Mouse (Mus musculus) monocyte, adult 2 months (primary cell): ENCODE data around the gene Mus81.

Experiments
- DNase-seq, 2 experiments: peaks; one replicate each; pipeline ENCODE4 v3.0.0; 2022; ENCODE audit warnings: low spot score in 2 of 2, low read depth in 1 of 2

Mus81 gene

DNA sequence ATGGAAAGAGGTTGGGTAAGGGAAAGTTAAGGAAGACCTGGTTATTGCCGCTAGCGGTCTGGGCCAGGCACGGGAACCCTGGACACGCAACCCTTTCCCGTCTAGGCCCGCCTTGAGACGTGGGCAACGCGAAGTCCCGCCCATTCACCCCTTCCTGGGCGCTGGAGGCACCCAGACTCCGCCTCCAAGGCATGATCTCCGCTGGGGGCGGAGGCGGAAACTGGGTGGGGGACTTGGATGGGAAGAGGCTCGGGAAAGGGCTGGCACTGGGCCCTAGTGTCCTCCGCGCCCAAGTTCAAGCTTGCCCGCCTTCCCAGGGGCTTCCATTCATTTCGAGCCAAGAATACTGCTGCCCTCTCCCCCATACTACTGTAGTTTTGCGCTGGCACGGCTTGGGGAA lies 14.5 kb downstream of the Mus81 start, which contains the start of gene Efemp2:
TSS of gene Efemp2 (plus strand) at position 235 of the 400 bp plus-strand sequence.
- DNase-seq, result no peak

- DNase-seq, result no peak
Measured at GRCm38 (mm10) chr19:5472857-5473256, 15.3 kb downstream of the Mus81 start.

GRCm38 (mm10) chr19:5471846-5472245 lies 16.4 kb downstream of the Mus81 start:
- no peak for DNase-seq

DNA sequence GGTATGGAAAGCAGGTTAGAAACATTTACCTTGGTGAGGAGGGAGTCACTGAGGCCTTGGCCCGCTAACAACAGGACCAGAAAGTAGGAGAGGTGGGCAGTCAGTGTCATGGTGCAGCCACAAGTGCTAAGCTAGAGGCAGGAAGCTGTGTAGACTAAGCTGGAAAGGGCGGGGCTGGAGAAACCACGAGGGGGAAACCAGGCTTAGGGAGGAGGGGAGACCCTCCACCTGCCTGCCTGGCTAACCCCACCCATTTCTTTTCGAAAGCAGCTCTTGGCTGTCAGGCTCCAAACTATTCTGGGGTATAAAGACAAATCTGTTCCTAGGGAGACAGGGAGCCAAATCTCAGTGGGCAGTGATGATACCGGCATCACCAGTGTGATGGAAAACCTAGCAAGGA lies 19.8 kb downstream of the Mus81 start, which contains the start of gene Ctsw:
TSS of gene Ctsw (minus strand) at position 134 of the 400 bp plus-strand sequence.
- no peak for DNase-seq

GRCm38 (mm10) chr19:5466916-5467500 lies 21.2 kb downstream of the Mus81 start:
- DNase-seq, result no peak

- DNase-seq, result no peak
Measured at GRCm38 (mm10) chr19:5465037-5465436, 23.2 kb downstream of the Mus81 start.

DNA sequence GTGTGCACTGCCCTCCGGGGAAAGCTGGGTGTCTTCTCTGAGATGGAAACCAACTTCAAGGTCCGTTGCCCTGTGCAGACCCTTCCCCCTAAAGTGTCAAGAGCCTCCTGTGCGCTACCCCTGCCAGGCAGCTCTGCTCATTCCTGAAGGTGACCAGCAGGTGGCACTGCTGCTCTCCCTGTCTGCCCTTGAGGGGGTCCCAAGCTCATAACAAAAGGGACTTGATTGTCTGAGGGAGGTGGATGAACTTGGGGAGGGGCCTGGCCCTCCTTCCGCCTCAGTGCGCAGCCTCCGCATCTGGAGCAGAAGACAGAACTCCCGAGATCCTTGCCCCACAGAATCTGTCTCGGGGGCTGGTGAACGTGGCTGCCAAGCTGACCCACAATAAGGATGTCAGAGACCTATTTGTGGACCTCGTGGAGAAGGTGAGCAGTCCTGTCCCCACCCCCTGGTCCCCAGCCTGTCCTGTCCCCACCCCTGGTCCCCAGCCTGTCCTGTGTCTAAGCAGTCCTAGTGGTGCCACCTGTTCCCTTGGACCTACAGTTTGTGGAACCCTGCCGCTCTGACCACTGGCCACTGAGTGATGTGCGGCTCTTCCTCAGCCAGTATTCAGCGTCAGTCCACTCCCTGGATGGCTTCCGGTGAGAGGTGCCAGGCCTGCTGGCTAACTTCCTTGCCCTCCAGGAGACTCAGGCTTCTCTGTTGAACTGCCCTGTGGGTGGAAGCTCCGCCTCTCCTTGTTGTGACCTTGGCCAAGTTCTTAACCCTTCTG lies 24.2 kb downstream of the Mus81 start:
- DNase-seq, result no peak

- DNase-seq, result no peak
Measured at GRCm38 (mm10) chr19:5463212-5463611, 25.0 kb downstream of the Mus81 start.

DNA sequence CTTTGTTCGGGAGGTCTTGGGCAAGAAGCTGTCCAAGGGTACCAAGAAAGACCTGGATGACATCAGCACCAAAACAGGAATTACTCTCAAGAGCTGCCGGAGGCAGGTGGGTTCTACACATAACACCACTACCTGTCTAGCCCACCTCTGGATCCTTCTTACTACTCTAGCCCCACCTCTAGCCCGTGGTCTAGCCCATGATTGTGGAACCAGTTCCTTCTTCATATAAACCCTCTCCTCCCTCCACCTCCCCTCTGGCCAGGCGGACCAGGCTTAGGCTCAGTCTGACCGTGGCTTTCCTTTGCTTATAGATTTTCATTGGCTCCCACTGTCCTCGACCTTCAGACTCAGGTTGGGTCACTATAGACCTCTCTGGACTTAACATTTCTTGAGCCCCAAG lies 26.8 kb downstream of the Mus81 start:
- no peak for DNase-seq

GRCm38 (mm10) chr19:5460465-5460911 lies 27.7 kb downstream of the Mus81 start, which contains the start of gene Fibp:
Gene Fibp, plus strand, starts transcription at chr19:5460615.
- DNase-seq, result peak; percentile 73 to 84

GRCm38 (mm10) chr19:5459896-5460295 lies 28.3 kb downstream of the Mus81 start:
- no peak for DNase-seq

DNA sequence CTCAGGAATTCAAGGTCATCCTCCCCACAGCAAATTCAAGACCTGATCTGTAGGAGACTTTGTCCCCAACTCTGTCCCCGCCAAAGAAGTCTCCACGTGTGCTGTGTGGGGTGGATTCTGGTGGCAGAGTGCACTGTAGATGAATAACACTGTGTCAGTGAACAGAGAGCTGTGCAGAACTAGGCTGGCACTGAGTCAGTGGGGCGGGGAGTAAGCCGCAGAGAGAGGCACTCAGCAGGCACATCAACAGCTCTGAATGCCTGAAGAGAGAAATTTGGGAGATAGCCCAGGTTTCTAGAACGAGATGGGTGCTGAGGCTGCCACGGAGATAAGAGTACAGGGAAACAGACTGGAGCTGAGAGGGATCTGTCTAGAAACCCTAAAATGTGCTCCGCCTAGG lies 29.2 kb downstream of the Mus81 start:
- DNase-seq, result no peak

GRCm38 (mm10) chr19:5457746-5458442 lies 30.3 kb downstream of the Mus81 start, which contains the start of gene Ccdc85b:
Gene Ccdc85b, minus strand, starts transcription at chr19:5457894.
- no peak for DNase-seq

DNA sequence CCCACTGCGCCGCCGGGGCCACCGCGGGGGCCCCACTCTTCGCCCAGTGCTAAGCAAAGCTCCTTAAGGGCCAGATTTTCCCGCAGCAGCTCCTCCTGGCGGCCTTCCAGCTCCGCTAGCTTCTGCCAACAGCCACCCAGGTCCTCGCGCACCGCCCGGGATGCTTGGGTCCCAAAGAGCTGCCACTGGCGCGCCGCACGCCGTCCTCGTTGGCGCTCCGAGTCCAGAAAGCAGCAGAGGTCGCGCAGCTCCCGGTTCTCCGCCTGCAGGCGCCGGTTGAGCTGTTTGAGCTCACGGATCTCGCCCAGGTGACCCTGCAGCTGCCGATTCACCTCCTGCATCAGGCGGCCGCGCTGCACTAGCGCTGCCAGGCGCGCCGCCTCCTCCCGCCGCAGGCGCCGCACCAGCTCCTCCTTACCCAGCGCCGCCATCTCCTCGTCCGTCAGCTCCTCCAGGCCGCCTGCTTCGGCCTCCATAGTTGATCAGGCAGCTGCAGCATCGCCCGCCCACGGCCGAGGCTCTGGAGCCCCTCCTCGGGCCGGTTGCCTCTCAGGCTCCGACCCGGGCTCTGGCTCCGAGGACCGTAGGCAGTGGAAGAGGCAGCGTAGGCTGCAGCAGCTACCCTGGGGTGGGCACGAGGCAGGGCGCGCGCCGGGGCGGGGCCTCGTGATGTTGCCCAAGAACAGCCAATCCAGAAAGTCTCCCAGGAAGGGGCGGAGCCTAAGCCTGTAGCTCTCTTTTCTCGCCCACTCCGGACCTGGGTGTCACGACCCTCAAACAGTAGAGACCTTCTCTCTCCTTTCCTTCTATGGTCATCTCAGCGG lies 31.1 kb downstream of the Mus81 start:
- peak; percentile 55 to 75 for DNase-seq

DNA sequence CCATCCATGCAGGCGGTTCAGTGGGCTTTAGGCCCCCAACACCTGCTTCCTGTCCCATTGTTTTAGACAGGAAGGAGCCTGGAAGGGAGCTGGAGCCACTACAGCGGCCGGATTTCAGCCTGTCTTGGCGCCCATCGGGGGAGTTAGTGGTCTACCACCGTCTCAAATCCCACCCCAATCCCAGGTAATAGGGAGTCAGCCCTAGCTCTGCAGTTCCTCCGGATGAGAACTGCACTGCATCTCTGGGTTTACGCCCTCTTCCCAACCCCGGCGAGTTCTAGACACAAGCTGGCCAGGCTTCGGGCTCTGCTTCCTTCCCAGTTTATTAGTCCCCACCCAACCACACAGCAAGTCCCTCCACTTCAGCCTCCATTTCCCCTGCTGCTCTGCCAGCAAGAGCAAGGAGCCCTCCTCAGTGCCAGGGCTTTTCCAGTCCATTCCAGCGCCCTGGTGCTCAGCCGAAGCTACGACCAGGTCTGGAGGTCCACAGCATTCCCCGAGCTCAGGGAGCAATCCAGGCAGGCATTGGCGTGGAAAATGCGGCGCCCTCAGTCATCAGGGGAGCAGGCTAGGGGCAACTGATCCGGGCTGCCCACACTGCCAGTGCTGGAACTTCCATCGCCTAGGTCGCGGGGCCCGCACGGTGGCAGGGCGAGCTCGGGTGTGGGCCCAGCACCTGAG lies 31.8 kb downstream of the Mus81 start:
- DNase-seq, result no peak

DNA sequence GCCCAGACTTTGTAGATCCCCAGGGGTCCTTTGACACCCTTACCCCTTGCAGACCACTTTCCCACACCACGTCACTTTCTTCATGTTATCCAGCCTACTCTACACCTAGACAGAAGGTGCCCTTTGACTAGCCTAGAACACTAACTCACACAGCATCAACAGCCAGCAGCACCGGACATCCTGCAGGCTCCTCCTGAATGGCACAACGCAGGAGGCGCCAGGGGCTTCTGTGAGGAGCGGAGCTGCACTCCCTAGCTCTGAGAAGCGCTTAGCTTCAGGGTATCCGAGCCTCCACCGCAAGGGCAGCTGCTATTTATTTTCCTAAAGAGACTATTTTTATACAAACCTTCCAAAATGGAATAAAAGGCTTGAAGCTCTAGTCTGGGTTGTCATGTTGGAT lies 32.6 kb downstream of the Mus81 start:
- no peak for DNase-seq

DNA sequence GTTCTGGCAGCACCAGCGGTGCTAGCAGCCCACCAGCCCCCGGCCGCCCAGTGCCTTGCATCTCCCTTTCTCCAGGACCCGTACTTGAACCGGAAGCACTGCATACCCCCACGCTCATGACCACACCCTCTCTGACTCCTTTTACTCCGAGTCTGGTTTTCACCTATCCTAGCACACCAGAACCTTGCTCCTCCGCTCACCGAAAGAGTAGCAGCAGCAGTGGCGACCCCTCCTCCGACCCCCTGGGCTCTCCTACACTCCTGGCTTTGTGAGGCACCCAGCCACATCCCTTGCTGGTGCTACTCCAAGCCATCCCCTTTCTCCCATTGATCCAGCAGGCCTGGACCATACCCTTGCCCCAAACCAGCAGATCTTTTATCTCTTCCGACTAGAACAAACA lies 33.2 kb downstream of the Mus81 start:
- DNase-seq, result no peak

GRCm38 (mm10) chr19:5451766-5452165 lies 36.4 kb downstream of the Mus81 start:
- no peak for DNase-seq

GRCm38 (mm10) chr19:5449673-5450072 lies 38.5 kb downstream of the Mus81 start:
- DNase-seq, result no peak

GRCm38 (mm10) chr19:5448354-5449150 lies 39.6 kb downstream of the Mus81 start:
- no peak for DNase-seq
